Mouse (Mus musculus) CH12F3 (cell line): ENCODE results near the gene Tulp1.
"Not testable (repeated sequence)": the region's sequence is repeated elsewhere in the genome, so short reads cannot be mapped to it uniquely, and the experiment has no call there.

Source experiments
- in situ Hi-C: fragments of 300-500 bp; cut with MboI; formaldehyde crosslinking; loops from 2 replicates; pipeline ENCODE4 v1.14.3; 2020; ENCODE audit warnings: low sequenced_read_pairs

The Tulp1 gene

GRCm38 (mm10) chr17:28344050-28344607 lies 20.9 kb downstream of the Tulp1 start:
- in situ Hi-C loops = no loop called here

GRCm38 (mm10) chr17:28341091-28341490 lies 23.9 kb downstream of the Tulp1 start:
- in situ Hi-C loops = no loop called here

GRCm38 (mm10) chr17:28340578-28340977 lies 24.4 kb downstream of the Tulp1 start:
- in situ Hi-C loops = no loop called here

GRCm38 (mm10) chr17:28337547-28337946 lies 27.5 kb downstream of the Tulp1 start:
- in situ Hi-C loops = no loop called here

- in situ Hi-C loops = no loop called here
Observed at GRCm38 (mm10) chr17:28335267-28335666, 29.8 kb downstream of the Tulp1 start.

- in situ Hi-C loops = no loop called here
Observed at GRCm38 (mm10) chr17:28332915-28333546, 32.0 kb downstream of the Tulp1 start.

GRCm38 (mm10) chr17:28332113-28332914 lies 32.7 kb downstream of the Tulp1 start:
- in situ Hi-C loops = no loop called here

GRCm38 (mm10) chr17:28331241-28332112 lies 33.5 kb downstream of the Tulp1 start:
- in situ Hi-C loops = no loop called here

- in situ Hi-C loops = not testable (repeated sequence)
Observed at GRCm38 (mm10) chr17:28330590-28330989, 34.4 kb downstream of the Tulp1 start.

GRCm38 (mm10) chr17:28330232-28330546 lies 34.8 kb downstream of the Tulp1 start:
- in situ Hi-C loops = no loop called here

GRCm38 (mm10) chr17:28329503-28330231 lies 35.4 kb downstream of the Tulp1 start:
- in situ Hi-C loops = no loop called here

GRCm38 (mm10) chr17:28328946-28329345 lies 36.1 kb downstream of the Tulp1 start:
- in situ Hi-C loops = no loop called here

GRCm38 (mm10) chr17:28328366-28328928 lies 36.6 kb downstream of the Tulp1 start, which contains the start of gene Rpl10a:
Rpl10a (plus strand) TSS chr17:28328471.
- in situ Hi-C loops = no loop called here

GRCm38 (mm10) chr17:28327673-28328325 lies 37.2 kb downstream of the Tulp1 start:
- in situ Hi-C loops = no loop called here

- in situ Hi-C loops = no loop called here
Observed at GRCm38 (mm10) chr17:28326951-28327350, 38.1 kb downstream of the Tulp1 start.

- in situ Hi-C loops = no loop called here
Observed at GRCm38 (mm10) chr17:28325751-28326150, 39.3 kb downstream of the Tulp1 start.

GRCm38 (mm10) chr17:28324416-28324815 lies 40.6 kb downstream of the Tulp1 start:
- in situ Hi-C loops = not testable (repeated sequence)

- in situ Hi-C loops = no loop called here
Observed at GRCm38 (mm10) chr17:28323786-28324185, 41.2 kb downstream of the Tulp1 start.

GRCm38 (mm10) chr17:28321700-28322099 lies 43.3 kb downstream of the Tulp1 start:
- in situ Hi-C loops = no loop called here

- in situ Hi-C loops = no loop called here
Observed at GRCm38 (mm10) chr17:28317725-28318124, 47.3 kb downstream of the Tulp1 start.
